Mouse (Mus musculus) CH12.LX (cell line): ENCODE measurements at regions not wholly inside any gene's neighbourhood (a gene's known extent, or its start where the extent isn't known, plus 50 kb on each side); places are given as distances from the start of the nearest gene placed in this dataset.

Experiments used
- DNase-seq: peaks from one replicate; pipeline ENCODE4 v3.0.0-alpha.2; 2013; ENCODE audit errors: extremely low read depth
- H3K27ac ChIP-seq: 2 replicates; pipeline ENCODE4 v1.5.1; 2012; ENCODE audit warnings: low read depth, mild to moderate bottlenecking, control low read depth, moderate library complexity; ENCODE audit not compliant: insufficient read depth
- H3K27me3 ChIP-seq: replicated peaks from 2 replicates; pipeline ENCODE3; 2012; ENCODE audit warnings: inconsistent platforms
- H3K36me3 ChIP-seq, 2 experiments: replicated peaks in 1 of 2; 2 replicates each; pipeline versions ENCODE3 to v1.6.1; 2012; ENCODE audit warnings: inconsistent platforms in 1 of 2, low read length in 1 of 2, mild to moderate bottlenecking in 1 of 2, mixed read lengths in 1 of 2, moderate library complexity in 1 of 2; ENCODE audit not compliant: control insufficient read depth in 1 of 2, insufficient read depth in 1 of 2
- H3K4me1 ChIP-seq, 2 experiments: 2 replicates each; pipeline ENCODE4 v1.6.1; 2012; ENCODE audit warnings: inconsistent platforms in 1 of 2, moderate library complexity in 1 of 2; ENCODE audit not compliant: insufficient read depth in 2 of 2, control insufficient read depth in 1 of 2
- H3K4me2 ChIP-seq: 2 replicates; pipeline ENCODE4 v1.6.1; 2012; ENCODE audit warnings: low read depth, mild to moderate bottlenecking, control low read depth; ENCODE audit not compliant: poor library complexity, insufficient read depth, severe bottlenecking
- H3K4me3 ChIP-seq, 3 experiments: fragments of 150-350 bp in 1 of 3; sonication (generic) in 1 of 3; replicated peaks in 1 of 3; 2 replicates each; pipeline versions ENCODE3 to v1.5.1; 2011 to 2012; ENCODE audit warnings: low read depth in 2 of 3, low read length in 2 of 3, mild to moderate bottlenecking in 2 of 3, moderate library complexity in 2 of 3, control low read depth in 1 of 3, improper control_type of control experiment in 1 of 3, inconsistent platforms in 1 of 3, mixed read lengths in 1 of 3; ENCODE audit not compliant: poor library complexity in 1 of 3
- H3K79me2 ChIP-seq: replicated peaks from 2 replicates; pipeline ENCODE4 v1.6.1; 2012; ENCODE audit warnings: mild to moderate bottlenecking, moderate library complexity; ENCODE audit not compliant: control insufficient read depth, poor library complexity, insufficient read depth, severe bottlenecking; ENCODE audit errors: extremely low read depth
- H3K9ac ChIP-seq: 2 replicates; pipeline ENCODE4 v1.6.1; 2012; ENCODE audit warnings: low read depth, mild to moderate bottlenecking, control low read depth, moderate library complexity; ENCODE audit not compliant: insufficient read depth
- H3K9me3 ChIP-seq: replicated peaks from 2 replicates; pipeline ENCODE3; 2012; ENCODE audit warnings: low read length, inconsistent platforms, mixed read lengths
- CHD2 ChIP-seq: IDR thresholded peaks from 2 replicates; pipeline ENCODE4 v1.6.1; 2011; ENCODE audit warnings: low read length, improper control_type of control experiment
- CTCF ChIP-seq, 2 experiments: IDR thresholded peaks in 1 of 2; conservative IDR thresholded peaks in 1 of 2; 2 replicates each; pipeline ENCODE4 v1.5.1; 2011 to 2012; ENCODE audit warnings: low read depth in 2 of 2, low read length in 2 of 2, improper control_type of control experiment in 1 of 2, inconsistent platforms in 1 of 2, mild to moderate bottlenecking in 1 of 2, moderate library complexity in 1 of 2
- E2F4 ChIP-seq: IDR thresholded peaks from 2 replicates; pipeline ENCODE4 v1.6.1; 2011; ENCODE audit warnings: low read depth, low read length, improper control_type of control experiment; ENCODE audit not compliant: insufficient replicate concordance
- ELF1 ChIP-seq: IDR thresholded peaks from 2 replicates; pipeline ENCODE4 v1.6.1; 2014; ENCODE audit warnings: low read depth, mild to moderate bottlenecking, inconsistent platforms, low read length, improper control_type of control experiment
- EP300 ChIP-seq: IDR thresholded peaks from 2 replicates; pipeline ENCODE4 v1.6.1; 2011; ENCODE audit warnings: low read length, improper control_type of control experiment
- ETS1 ChIP-seq: conservative IDR thresholded peaks from 2 replicates; pipeline ENCODE4 v1.6.1; 2012; ENCODE audit warnings: low read depth, mild to moderate bottlenecking, inconsistent platforms, low read length, improper control_type of control experiment, moderate library complexity
- IRF4 ChIP-seq: IDR thresholded peaks from 2 replicates; pipeline ENCODE4 v1.6.1; 2014; ENCODE audit warnings: low read depth, mild to moderate bottlenecking, inconsistent platforms, low read length, improper control_type of control experiment
- JUND ChIP-seq: conservative IDR thresholded peaks from 2 replicates; pipeline ENCODE4 v1.6.1; 2011; ENCODE audit warnings: low read depth, low read length, improper control_type of control experiment
- KAT2A ChIP-seq: IDR thresholded peaks from 2 replicates; pipeline ENCODE4 v1.6.1; 2012; ENCODE audit warnings: low read length, improper control_type of control experiment, inconsistent platforms; ENCODE audit not compliant: insufficient replicate concordance
- MAX ChIP-seq: IDR thresholded peaks from 2 replicates; pipeline ENCODE4 v1.6.1; 2011; ENCODE audit warnings: low read length, improper control_type of control experiment
- MXI1 ChIP-seq: IDR thresholded peaks from 2 replicates; pipeline ENCODE4 v1.6.1; 2011; ENCODE audit warnings: mild to moderate bottlenecking, low read depth, low read length, improper control_type of control experiment
- MYC ChIP-seq: IDR thresholded peaks from 2 replicates; pipeline ENCODE4 v1.6.1; 2011; ENCODE audit warnings: low read depth, mild to moderate bottlenecking, improper control_type of control experiment, low read length
- NELFE ChIP-seq: IDR thresholded peaks from 2 replicates; pipeline ENCODE4 v1.6.1; 2011; ENCODE audit warnings: low read depth, low read length, improper control_type of control experiment
- NRF1 ChIP-seq: IDR thresholded peaks from 2 replicates; pipeline ENCODE4 v1.6.1; 2014; ENCODE audit warnings: low read depth, mild to moderate bottlenecking, inconsistent platforms, low read length, improper control_type of control experiment, moderate library complexity
- POLR2AphosphoS2 ChIP-seq: IDR thresholded peaks from 2 replicates; pipeline ENCODE4 v1.6.1; 2011; ENCODE audit warnings: low read depth, low read length, improper control_type of control experiment
- RAD21 ChIP-seq: IDR thresholded peaks from 2 replicates; pipeline ENCODE4 v1.6.1; 2011; ENCODE audit warnings: low read depth, mild to moderate bottlenecking, low read length, improper control_type of control experiment, moderate library complexity
- RCOR1 ChIP-seq: conservative IDR thresholded peaks from 2 replicates; pipeline ENCODE4 v1.6.1; 2012; ENCODE audit warnings: low read depth, mild to moderate bottlenecking, inconsistent platforms, low read length, improper control_type of control experiment
- SIN3A ChIP-seq: IDR thresholded peaks from 2 replicates; pipeline ENCODE4 v1.6.1; 2012; ENCODE audit warnings: low read length, improper control_type of control experiment, inconsistent platforms
- TCF12 ChIP-seq: IDR thresholded peaks from 2 replicates; pipeline ENCODE4 v1.6.1; 2014; ENCODE audit warnings: low read depth, mild to moderate bottlenecking, inconsistent platforms, low read length, improper control_type of control experiment
- UBTF ChIP-seq: IDR thresholded peaks from 2 replicates; pipeline ENCODE4 v1.6.1; 2012; ENCODE audit warnings: low read depth, mild to moderate bottlenecking, inconsistent platforms, low read length, improper control_type of control experiment, moderate library complexity
- ZC3H11A ChIP-seq: IDR thresholded peaks from 2 replicates; pipeline ENCODE4 v1.6.1; 2012; ENCODE audit warnings: low read depth, mild to moderate bottlenecking, inconsistent platforms, low read length, improper control_type of control experiment
- dilution Hi-C: fragments of 300-500 bp; cut with MboI; formaldehyde crosslinking; loops from 2 replicates; pipeline ENCODE4 v1.14.3; 2020; ENCODE audit warnings: low sequenced_read_pairs; ENCODE audit not compliant: extremely low pct_unique_long_range_greater_than_20kb, extremely low pct_ligation_motif_present
- in situ Hi-C: fragments of 300-500 bp; cut with MboI; formaldehyde crosslinking; loops from 3 replicates; pipeline ENCODE4 v1.14.3; 2019; ENCODE audit warnings: low sequenced_read_pairs, low pct_ligation_motif_present, low pct_unique_long_range_greater_than_20kb, mixed read lengths

DNA sequence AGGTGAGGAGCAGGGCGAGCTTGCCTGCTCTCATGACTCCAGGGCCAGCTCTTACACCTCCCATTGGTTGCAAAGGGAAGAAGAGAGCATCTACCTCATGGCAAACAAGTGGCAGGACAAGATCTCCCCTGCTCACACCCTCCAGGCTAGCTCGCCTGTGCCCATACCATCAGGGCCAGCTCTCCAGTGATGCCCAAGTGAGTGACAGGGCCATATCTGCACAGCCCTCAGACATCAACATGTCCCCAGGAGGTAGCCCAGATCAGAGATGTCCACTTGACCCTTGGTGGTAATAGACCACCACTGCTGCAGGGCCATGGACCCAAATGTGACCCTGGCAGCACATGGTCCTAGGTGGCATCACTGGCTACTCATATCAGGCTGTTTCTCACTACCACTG is 133.9 kb upstream of the Tfap2d start:
- H3K79me2 ChIP-seq, result no peaks in the 10 kb centered on the region
- H3K27ac ChIP-seq, result no peak overlapping the region
- no peaks in the 10 kb centered on the region for H3K4me1 ChIP-seq
- H3K9ac ChIP-seq, result no peak overlapping the region
- H3K4me2 ChIP-seq, result no peak overlapping the region
- dilution Hi-C loops, result no loop called here
- in situ Hi-C loops, result no loop called here
- no peaks in the 10 kb centered on the region for H3K36me3 ChIP-seq
- no peaks in the 10 kb centered on the region for H3K27me3 ChIP-seq
- DNase-seq, result no peak
- TF ChIP-seq CTCF (conservative IDR thresholded peaks at IDR 0.05 in 1 of 2, IDR thresholded peaks at IDR 0.05 in 1 of 2; ENCODE audit: low read depth in 2 of 2, low read length in 2 of 2), result no peak
- TF ChIP-seq ZC3H11A, result no peak
- no peak for TF ChIP-seq NRF1
- no peak for TF ChIP-seq UBTF
- TF ChIP-seq ELF1, result no peak
- no peak for TF ChIP-seq TCF12
- TF ChIP-seq E2F4, result no peak
- no peak for TF ChIP-seq RAD21
- no peak for TF ChIP-seq KAT2A
- TF ChIP-seq MXI1, result no peak
- no peak for TF ChIP-seq RCOR1
- TF ChIP-seq NELFE, result no peak
- no peak for TF ChIP-seq JUND
- TF ChIP-seq CHD2, result no peak
- TF ChIP-seq EP300, result no peak
- TF ChIP-seq, all 38 proteins: peak for 0
- no peak overlapping the region for H3K4me3 ChIP-seq
- H3K9me3 ChIP-seq, result peaks cover 43% of the 10 kb centered on the region

DNA sequence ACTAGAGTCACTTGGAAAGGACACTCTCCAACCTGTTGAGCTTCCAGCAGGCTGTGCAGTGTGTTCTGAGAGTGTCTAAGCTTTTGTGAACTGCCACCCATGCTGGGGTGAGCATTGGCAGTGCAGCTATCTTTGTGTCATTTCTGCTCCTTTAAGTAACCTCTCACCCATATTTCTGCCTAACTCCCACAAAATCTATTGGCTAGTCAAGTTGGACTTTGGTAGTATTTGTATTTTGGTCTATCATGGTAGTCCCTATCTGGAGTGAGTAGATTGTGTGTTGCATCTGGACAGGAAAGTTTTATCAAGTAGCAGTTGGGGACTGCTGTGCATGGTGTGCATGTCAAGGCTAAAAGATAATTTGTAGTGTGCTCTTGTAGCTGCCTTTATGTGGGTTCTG is 132.6 kb upstream of the Tfap2d start:
- Histone ChIP-seq H3K4me1 (no peaks in the 10 kb centered on the region), H3K4me3 (no peak overlapping the region), H3K27me3 (no peaks in the 10 kb centered on the region), H3K36me3 (no peaks in the 10 kb centered on the region), H3K27ac (no peak overlapping the region), H3K79me2 (no peaks in the 10 kb centered on the region), H3K9me3 (peaks cover 40% of the 10 kb centered on the region)
- in situ Hi-C loops (no loop called here), dilution Hi-C loops (no loop called here)
- no peak for DNase-seq
- TF ChIP-seq KAT2A (no peak), ETS1 (no peak), CTCF (conservative IDR thresholded peaks at IDR 0.05 in 1 of 2, IDR thresholded peaks at IDR 0.05 in 1 of 2; ENCODE audit: low read depth in 2 of 2, low read length in 2 of 2) (no peak), MAX (no peak), POLR2AphosphoS2 (no peak), ZC3H11A (no peak), MYC (no peak), IRF4 (no peak), SIN3A (no peak)
- TF ChIP-seq, all 38 proteins: peak for 0
- Histone ChIP-seq H3K9ac (no peak overlapping the region), H3K4me2 (no peak overlapping the region)
